Mouse (Mus musculus) G1E (cell line): ENCODE measurements around the gene Dnajc19.

Experiments
- CTCF ChIP-seq: IDR thresholded peaks from 2 replicates; pipeline ENCODE4 v1.5.1; 2012; ENCODE audit warnings: low read depth, low read length, inconsistent platforms, mixed read lengths
- TAL1 ChIP-seq: conservative IDR thresholded peaks from 2 replicates; pipeline ENCODE4 v1.6.1; 2012; ENCODE audit warnings: low read depth, low read length, inconsistent platforms, mixed read lengths

- TF ChIP-seq TAL1 (no peak), CTCF (no peak)
Measured at GRCm38 (mm10) chr3:34120791-34121190, 39.7 kb upstream of the Dnajc19 start.
